Mouse (Mus musculus) kidney, postnatal 0 days (tissue): ENCODE measurements around the gene C1qtnf6. TPM values are rescaled to one million over a fixed set of nuclear protein-coding genes. Genes with fewer than 3 reads are reported as not detected.

Experiments used
- ATAC-seq: fragments of 200-750 bp; cut with Nextera tagmentation; replicated peaks from 2 replicates; pipeline ENCODE4 v1.8.0; 2017; ENCODE audit warnings: low read depth, moderate number of reproducible peaks, moderate TSS enrichment, moderate library complexity; ENCODE audit not compliant: low FRiP score
- DNase-seq: peaks from one replicate; pipeline ENCODE4 v3.0.0-alpha.2; 2016; ENCODE audit warnings: low spot score
- H3K27ac ChIP-seq: fragments of 300-500 bp; sonication (generic); 2 replicates; pipeline ENCODE4 v1.5.1; 2014; ENCODE audit warnings: mild to moderate bottlenecking
- H3K27me3 ChIP-seq: fragments of 300-500 bp; sonication (generic); 2 replicates; pipeline ENCODE4 v1.6.1; 2014; ENCODE audit warnings: low read length, mixed read lengths; ENCODE audit not compliant: insufficient read depth
- H3K36me3 ChIP-seq: fragments of 300-500 bp; sonication (generic); 2 replicates; pipeline ENCODE4 v1.6.1; 2014; ENCODE audit warnings: low read length, mixed read lengths; ENCODE audit not compliant: insufficient read depth
- H3K4me1 ChIP-seq: fragments of 300-500 bp; sonication (generic); replicated peaks from 2 replicates; pipeline ENCODE4 v1.6.1; 2014; ENCODE audit warnings: antibody characterized with exemption, low read length, mixed read lengths; ENCODE audit not compliant: insufficient read depth
- H3K4me2 ChIP-seq: fragments of 300-500 bp; sonication (generic); 2 replicates; pipeline ENCODE4 v1.6.1; 2014; ENCODE audit warnings: mild to moderate bottlenecking, low read length, moderate library complexity, mixed read lengths
- H3K4me3 ChIP-seq: fragments of 300-500 bp; sonication (generic); replicated peaks from 2 replicates; pipeline ENCODE4 v1.5.1; 2014; ENCODE audit warnings: low read depth, low read length
- H3K9ac ChIP-seq: fragments of 300-500 bp; sonication (generic); 2 replicates; pipeline ENCODE4 v1.6.1; 2014; ENCODE audit warnings: low read depth, low read length
- H3K9me3 ChIP-seq: fragments of 300-500 bp; sonication (generic); replicated peaks from 2 replicates; pipeline ENCODE4 v1.6.1; 2016; ENCODE audit warnings: low read length, inconsistent platforms, mixed read lengths
- CTCF ChIP-seq: IDR thresholded peaks from 2 replicates; pipeline ENCODE4 v1.5.1; 2016; ENCODE audit warnings: antibody characterized with exemption, low read depth, mild to moderate bottlenecking, moderate library complexity
- WGBS: fragments of 180-500 bp; shearing (Covaris S2); extraction: QIAGEN DNeasy Blood & Tissue Kit; methylation state at CpG from one replicate; pipeline ENCODE4 v1.1.7; 2014; 5-methylcytosine and 5-hydroxymethylcytosine counted together
- polyA plus RNA-seq: library from polyadenylated mRNA; unstranded; fragments of >200 nt; fragmentation: Nextera tagmentation; extraction: Ambion mirVana; gene quantifications from 2 replicates; pipeline ENCODE4 v1.2.1, GENCODE M21; 2015

Gene C1qtnf6
- polyA plus RNA-seq, 1 experiment from 2014 or later, result 28.4 TPM

DNA sequence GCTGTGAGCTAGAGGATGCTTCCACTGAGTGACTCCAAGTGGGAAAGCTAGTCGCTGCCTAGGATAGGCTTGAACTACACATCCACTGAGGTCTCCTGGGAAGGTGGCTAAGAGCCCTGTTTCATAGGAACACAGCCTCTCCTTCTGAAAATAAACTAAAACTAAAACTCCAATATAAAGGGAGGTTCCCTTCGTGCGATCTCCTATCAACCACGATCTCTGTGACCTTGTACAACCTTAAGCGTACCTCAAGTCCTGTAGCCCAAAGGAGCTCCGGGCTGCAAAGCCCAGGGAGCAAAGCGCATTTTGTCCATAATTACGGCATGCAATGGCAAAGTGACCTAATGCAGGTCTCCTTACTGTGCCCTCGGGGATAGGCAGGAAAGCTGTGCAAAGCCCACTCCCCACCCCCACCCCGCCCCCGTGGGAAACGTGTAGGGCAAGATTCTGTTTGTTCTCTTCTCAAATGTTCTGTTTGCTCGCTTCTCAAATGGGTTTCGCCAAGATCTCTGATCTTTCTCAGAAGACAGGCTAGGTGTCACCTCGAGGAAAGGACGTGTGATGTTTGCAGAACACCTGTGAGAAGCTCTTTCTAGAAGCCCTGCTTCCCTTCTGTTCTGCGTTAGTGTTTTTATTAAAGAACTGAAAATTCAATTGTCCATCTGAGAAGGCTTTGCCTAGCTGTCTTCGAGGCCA lies 28.6 kb downstream of the C1qtnf6 start:
- Histone ChIP-seq H3K4me1 (no peaks in the 10 kb centered on the region), H3K27me3 (no peaks in the 10 kb centered on the region), H3K4me2 (no peak overlapping the region), H3K36me3 (no peaks in the 10 kb centered on the region), H3K27ac (no peak overlapping the region), H3K4me3 (no peak overlapping the region), H3K9me3 (no peaks in the 10 kb centered on the region), H3K9ac (no peak overlapping the region)
- DNase-seq, result no peak
- no peak for ATAC-seq
- WGBS, result 73% methylated on average over 18 of the region's 18 CpGs
- TF ChIP-seq CTCF, result no peak

DNA sequence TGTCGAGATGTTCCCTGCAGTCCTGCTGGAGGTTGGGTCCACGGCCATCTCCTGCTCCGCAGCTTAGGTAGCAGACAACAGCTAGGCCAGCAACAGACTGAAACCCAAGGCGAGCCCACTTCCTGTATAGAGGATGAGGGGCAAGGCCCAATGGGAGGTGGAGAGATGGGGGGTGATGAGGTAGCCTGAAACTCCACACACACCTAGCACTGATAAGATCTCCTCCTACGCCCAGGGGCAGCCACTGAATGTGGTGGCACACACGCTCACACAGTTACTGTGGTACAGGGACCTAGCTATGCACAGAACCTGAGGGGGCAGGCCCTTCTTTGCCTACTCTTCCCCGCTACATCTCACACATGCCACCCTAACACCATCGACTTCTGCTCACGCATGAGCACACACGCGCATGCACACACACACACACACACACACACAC lies 36.2 kb downstream of the C1qtnf6 start, which contains the start of gene Il2rb:
Il2rb (minus strand) TSS at position 304 of the 439 bp plus-strand sequence.
- Histone ChIP-seq H3K27ac (no peak within 1 kb of the TSS), H3K27me3 (no peaks in the 10 kb centered on the region), H3K36me3 (no peaks in the 10 kb centered on the region), H3K4me2 (no peak within 1 kb of the TSS), H3K4me3 (no peak within 1 kb of the TSS), H3K9ac (no peak within 1 kb of the TSS), H3K4me1 (no peaks in the 10 kb centered on the region), H3K9me3 (no peaks in the 10 kb centered on the region)
- DNase-seq (no peak), ATAC-seq (no peak)
- 82% methylated on average over 11 of the region's 11 CpGs for WGBS
- TF ChIP-seq CTCF, result no peak

DNA sequence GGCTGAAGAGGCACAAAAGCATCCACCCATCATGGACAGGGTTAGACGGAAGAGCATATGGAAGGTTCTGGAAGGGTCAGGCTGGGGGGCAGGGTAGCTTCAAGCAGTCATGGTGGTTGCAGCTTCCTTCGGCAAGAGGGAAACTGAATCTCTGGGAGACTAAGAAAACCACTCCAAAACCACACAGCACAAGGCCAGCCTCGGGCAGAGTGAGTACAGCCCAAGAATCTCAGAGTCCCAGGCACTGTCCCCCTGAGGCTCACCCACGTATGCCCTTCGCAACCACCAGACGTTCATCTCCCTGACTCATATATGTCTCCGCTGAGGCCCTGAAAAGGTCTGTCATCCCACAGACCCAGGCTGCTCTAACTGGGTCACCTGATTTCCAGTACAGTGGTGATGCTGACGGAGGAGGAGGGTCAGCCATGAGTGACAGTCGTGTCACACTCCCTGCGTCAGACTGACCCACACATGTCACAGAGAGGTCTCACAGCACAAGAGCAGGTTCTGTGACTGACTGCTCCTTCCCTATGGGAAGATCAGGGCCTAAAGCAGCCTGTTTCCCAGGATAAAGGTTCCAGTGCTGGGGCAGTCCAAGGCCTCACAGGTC lies 37.7 kb downstream of the C1qtnf6 start:
- no peak for ATAC-seq
- no peak for TF ChIP-seq CTCF
- no peak overlapping the region for H3K27ac ChIP-seq
- no peaks in the 10 kb centered on the region for H3K36me3 ChIP-seq
- H3K9ac ChIP-seq, result no peak overlapping the region
- no peaks in the 10 kb centered on the region for H3K9me3 ChIP-seq
- no peak overlapping the region for H3K4me3 ChIP-seq
- no peaks in the 10 kb centered on the region for H3K27me3 ChIP-seq
- H3K4me2 ChIP-seq, result no peak overlapping the region
- no peak for DNase-seq
- no peaks in the 10 kb centered on the region for H3K4me1 ChIP-seq
- WGBS, result 53% methylated on average over 10 of the region's 10 CpGs

DNA sequence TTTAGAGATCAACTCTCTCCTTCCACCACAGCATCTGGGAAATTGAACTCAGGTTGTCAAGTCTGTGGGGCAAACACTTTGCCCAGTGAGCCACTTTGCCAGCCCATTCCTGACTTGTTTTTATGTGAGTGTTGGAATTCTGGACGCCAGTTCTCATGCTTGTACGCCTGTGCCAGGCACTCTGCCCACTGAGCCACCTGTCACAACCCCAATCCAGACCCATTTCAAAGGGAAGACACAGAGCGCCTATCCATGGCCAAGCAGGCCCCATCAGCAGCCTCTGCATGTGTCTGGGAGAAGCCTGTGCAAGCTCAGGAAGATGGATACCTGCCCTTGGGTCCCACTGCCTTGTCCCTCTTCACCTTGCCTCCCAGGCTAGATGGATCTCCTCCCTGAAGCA lies 39.9 kb downstream of the C1qtnf6 start:
- no peaks in the 10 kb centered on the region for H3K27me3 ChIP-seq
- H3K36me3 ChIP-seq, result no peaks in the 10 kb centered on the region
- no peak for TF ChIP-seq CTCF
- no peak for ATAC-seq
- H3K4me1 ChIP-seq, result no peaks in the 10 kb centered on the region
- DNase-seq, result no peak
- no peak overlapping the region for H3K27ac ChIP-seq
- no peak overlapping the region for H3K4me3 ChIP-seq
- no peak overlapping the region for H3K9ac ChIP-seq
- no peaks in the 10 kb centered on the region for H3K9me3 ChIP-seq
- H3K4me2 ChIP-seq, result no peak overlapping the region
- 86% methylated on average over 3 of the region's 3 CpGs for WGBS

DNA sequence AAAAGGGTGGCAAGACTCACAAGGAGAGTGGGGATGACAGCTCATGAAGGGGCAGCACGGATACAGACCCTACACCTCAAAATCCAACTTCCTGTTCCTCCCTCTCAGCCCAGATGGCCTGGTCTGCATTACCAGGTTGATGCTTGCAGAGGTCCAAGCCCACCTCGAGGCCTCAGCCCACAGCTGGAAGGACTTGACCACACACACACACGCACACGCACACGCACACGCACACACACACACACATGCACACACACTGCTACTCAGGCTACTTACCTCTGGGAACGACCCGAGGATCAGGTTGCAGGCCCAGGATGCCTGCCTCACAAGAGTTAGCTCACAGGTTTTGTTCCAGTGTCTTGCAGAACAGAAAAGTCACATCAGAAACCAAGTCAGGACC lies 41.3 kb downstream of the C1qtnf6 start:
- no peak overlapping the region for H3K4me2 ChIP-seq
- no peaks in the 10 kb centered on the region for H3K9me3 ChIP-seq
- no peak overlapping the region for H3K4me3 ChIP-seq
- DNase-seq (no peak), ATAC-seq (no peak)
- no peak overlapping the region for H3K9ac ChIP-seq
- no peaks in the 10 kb centered on the region for H3K27me3 ChIP-seq
- 47% methylated on average over 8 of the region's 8 CpGs for WGBS
- H3K36me3 ChIP-seq, result no peaks in the 10 kb centered on the region
- no peak overlapping the region for H3K27ac ChIP-seq
- TF ChIP-seq CTCF, result no peak
- no peaks in the 10 kb centered on the region for H3K4me1 ChIP-seq

DNA sequence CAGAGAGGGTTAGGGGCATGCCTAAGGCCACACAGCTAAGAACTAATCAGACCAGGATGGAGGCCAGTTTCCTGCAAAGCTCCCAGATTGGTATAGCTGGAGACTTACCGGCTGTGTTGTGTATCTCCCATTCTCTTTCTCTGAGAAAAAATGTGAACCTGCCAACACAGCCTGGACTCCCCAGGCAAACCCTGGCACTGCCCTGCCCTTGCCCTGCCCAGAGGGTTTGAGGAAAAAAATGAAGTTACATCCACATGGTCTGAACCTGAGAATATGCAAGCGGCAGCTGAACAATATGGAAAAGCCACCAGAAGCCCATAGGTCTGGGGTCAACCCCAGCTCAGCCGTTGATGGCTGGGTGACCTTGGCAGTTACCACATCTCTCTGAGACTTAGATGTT lies 42.0 kb downstream of the C1qtnf6 start:
- no peaks in the 10 kb centered on the region for H3K27me3 ChIP-seq
- H3K27ac ChIP-seq, result no peak overlapping the region
- no peak overlapping the region for H3K9ac ChIP-seq
- TF ChIP-seq CTCF, result no peak
- DNase-seq (no peak), ATAC-seq (no peak)
- no peak overlapping the region for H3K4me2 ChIP-seq
- H3K9me3 ChIP-seq, result no peaks in the 10 kb centered on the region
- no peak overlapping the region for H3K4me3 ChIP-seq
- WGBS, result 81% methylated on average over 3 of the region's 3 CpGs
- H3K4me1 ChIP-seq, result no peaks in the 10 kb centered on the region
- no peaks in the 10 kb centered on the region for H3K36me3 ChIP-seq
